13 mouse cellular contexts compared by ENCODE assay signal in genomic region chr4:155344299-155344600, GRCm38 (mm10). TPM values are rescaled to one million over a fixed set of nuclear protein-coding genes. Genes with fewer than 3 reads are reported as not detected.
A peak's percentile ranks its signal among the peaks of the same experiment; 100 is the strongest.
DNase-seq lines count a peak whose midpoint lies in the region; ATAC-seq and TF ChIP-seq lines count a peak whose summit lies in the region.
"Had no signal": no experiment of that assay in that cellular context is flagged by ENCODE, and none has a peak within 500 bp of the region (broad histone marks: within the 10 kb centered on the region; RNA-seq: fewer than 3 reads in every experiment).

No protein-coding gene starts in this region.

- no peak overlapping the region for H3K27ac ChIP-seq in heart, embryonic 13.5 days (replicated peaks)
- no peak overlapping the region for H3K27ac ChIP-seq in stomach, embryonic 15.5 days
- no peak overlapping the region for H3K27ac ChIP-seq in stomach, postnatal 0 days (replicated peaks)
- no peak overlapping the region for H3K27ac ChIP-seq in limb, embryonic 14.5 days (replicated peaks; ENCODE audit: low read depth, low read length)
- no peak overlapping the region for H3K27ac ChIP-seq in liver, postnatal 0 days (ENCODE audit: low read depth)

- no peak for TF ChIP-seq EP300 in stomach, postnatal 0 days (optimal IDR thresholded peaks at IDR 0.05)
- TF ChIP-seq EP300 in liver, postnatal 0 days (IDR thresholded peaks at IDR 0.05; ENCODE audit: low read depth), result no peak

- no peak overlapping the region for H3K4me3 ChIP-seq in heart, embryonic 13.5 days
- no peak overlapping the region for H3K4me3 ChIP-seq in stomach, embryonic 15.5 days (replicated peaks)
- no peak overlapping the region for H3K4me3 ChIP-seq in stomach, postnatal 0 days (ENCODE audit: low read depth, low read length)
- no peak overlapping the region for H3K4me3 ChIP-seq in limb, embryonic 14.5 days (replicated peaks; ENCODE audit: low read length)
- no peak overlapping the region for H3K4me3 ChIP-seq in liver, postnatal 0 days (ENCODE audit: low read depth, low read length)

- peak overlapping the region; percentile 73; the same call in 1 of the 2 replicates for H3K9ac ChIP-seq in heart, embryonic 13.5 days
- no peak overlapping the region for H3K9ac ChIP-seq in stomach, embryonic 15.5 days
- no peak overlapping the region for H3K9ac ChIP-seq in stomach, postnatal 0 days (ENCODE audit: low read length)
- no peak overlapping the region for H3K9ac ChIP-seq in limb, embryonic 14.5 days (ENCODE audit: low read depth, low read length, severe bottlenecking)
- H3K9ac ChIP-seq in liver, postnatal 0 days (replicated peaks), result no peak overlapping the region
- H3K9ac ChIP-seq: lung, embryonic 14.5 days had no signal

- no peaks in the 10 kb centered on the region for H3K36me3 ChIP-seq in heart, embryonic 13.5 days
- H3K36me3 ChIP-seq in stomach, embryonic 15.5 days, result no peaks in the 10 kb centered on the region
- no peaks in the 10 kb centered on the region for H3K36me3 ChIP-seq in stomach, postnatal 0 days (ENCODE audit: control insufficient read depth, insufficient read depth, low read length)
- no peaks in the 10 kb centered on the region for H3K36me3 ChIP-seq in limb, embryonic 14.5 days (ENCODE audit: control insufficient read depth, insufficient read depth, low read length)
- no peaks in the 10 kb centered on the region for H3K36me3 ChIP-seq in liver, postnatal 0 days (replicated peaks; ENCODE audit: insufficient read depth, low read length)

- WGBS in heart, embryonic 13.5 days, result 45% methylated on average over 3 of the region's 3 CpGs
- WGBS in stomach, embryonic 15.5 days, result 53% methylated on average over 3 of the region's 3 CpGs
- 69% methylated on average over 2 of the region's 3 CpGs for WGBS in stomach, postnatal 0 days
- WGBS in limb, embryonic 14.5 days, result 53% methylated on average over 3 of the region's 3 CpGs
- WGBS in liver, postnatal 0 days (ENCODE audit: insufficient replicate concordance), result 48% methylated on average over 3 of the region's 3 CpGs

- ATAC-seq in heart, embryonic 13.5 days (ENCODE audit: extremely low read depth, insufficient number of reproducible peaks, low FRiP score, low TSS enrichment), result no peak
- no peak for ATAC-seq in stomach, embryonic 15.5 days (ENCODE audit: insufficient read depth, low FRiP score, low read depth)
- ATAC-seq in stomach, postnatal 0 days (ENCODE audit: low FRiP score, low TSS enrichment), result no peak
- no peak for ATAC-seq in limb, embryonic 14.5 days (ENCODE audit: low FRiP score, low read depth)
- ATAC-seq in megakaryocyte, adult 5-6 weeks (ENCODE audit: poor library complexity, severe bottlenecking), result no peak
- no peak for ATAC-seq in liver, postnatal 0 days

- no peak for TF ChIP-seq POLR2A in limb, embryonic 14.5 days (IDR thresholded peaks at IDR 0.05; ENCODE audit: borderline replicate concordance, extremely low read depth, insufficient read depth, insufficient read length)

- TF ChIP-seq CTCF in stomach, postnatal 0 days (IDR thresholded peaks at IDR 0.05; ENCODE audit: low read depth), result no peak
- TF ChIP-seq CTCF in liver, postnatal 0 days (IDR thresholded peaks at IDR 0.05; ENCODE audit: low read depth), result no peak

- no peaks in the 10 kb centered on the region for H3K9me3 ChIP-seq in heart, embryonic 13.5 days
- H3K9me3 ChIP-seq in stomach, embryonic 15.5 days, result no peaks in the 10 kb centered on the region
- no peaks in the 10 kb centered on the region for H3K9me3 ChIP-seq in stomach, postnatal 0 days (ENCODE audit: control insufficient read depth, low read length)
- no peaks in the 10 kb centered on the region for H3K9me3 ChIP-seq in limb, embryonic 14.5 days (ENCODE audit: control insufficient read depth, low read length)
- no peaks in the 10 kb centered on the region for H3K9me3 ChIP-seq in liver, postnatal 0 days (ENCODE audit: low read length)

- intact Hi-C loops in heart, postnatal 25 days (cut with DNase I), result no loop called here

- peaks cover 20% of the 10 kb centered on the region for H3K4me1 ChIP-seq in heart, embryonic 13.5 days
- peaks cover 15% of the 10 kb centered on the region for H3K4me1 ChIP-seq in stomach, embryonic 15.5 days
- H3K4me1 ChIP-seq in stomach, postnatal 0 days (replicated peaks; ENCODE audit: control insufficient read depth, insufficient read depth), result no peaks in the 10 kb centered on the region; the same call in 1 of the 2 replicates
- peaks cover 10% of the 10 kb centered on the region; the same call in 1 of the 2 replicates for H3K4me1 ChIP-seq in limb, embryonic 14.5 days (ENCODE audit: control insufficient read depth, insufficient read depth, low read length)
- H3K4me1 ChIP-seq in liver, postnatal 0 days (ENCODE audit: insufficient read depth), result no peaks in the 10 kb centered on the region

- peaks cover 45% of the 10 kb centered on the region for H3K27me3 ChIP-seq in heart, embryonic 13.5 days (replicated peaks)
- peaks cover 20% of the 10 kb centered on the region for H3K27me3 ChIP-seq in stomach, embryonic 15.5 days (replicated peaks)
- no peaks in the 10 kb centered on the region for H3K27me3 ChIP-seq in stomach, postnatal 0 days (ENCODE audit: control insufficient read depth, insufficient read depth, low read length)
- H3K27me3 ChIP-seq in limb, embryonic 14.5 days (ENCODE audit: control insufficient read depth, insufficient read depth, low read length), result peaks cover 13% of the 10 kb centered on the region
- peaks cover 23% of the 10 kb centered on the region for H3K27me3 ChIP-seq in liver, postnatal 0 days (ENCODE audit: insufficient read depth, low read length)

- no peak for DNase-seq in heart, postnatal 25 days (ENCODE audit: low spot score)
- no peak for DNase-seq in stomach, postnatal 0 days (ENCODE audit: low spot score)
- no peak for DNase-seq in limb, embryonic 14.5 days (ENCODE audit: low spot score)
- no peak for DNase-seq in frontal cortex, postnatal 10 days (ENCODE audit: low spot score in 2 of 2)
- no peak for DNase-seq in liver, postnatal 0 days
- DNase-seq: kidney, postnatal 36 days; lung, embryonic 14.5 days had no signal

- peak overlapping the region; percentile 93 for H3K4me2 ChIP-seq in heart, embryonic 13.5 days
- H3K4me2 ChIP-seq in stomach, embryonic 15.5 days, result peak overlapping the region; percentile 75; the same call in 1 of the 2 replicates
- H3K4me2 ChIP-seq in stomach, postnatal 0 days (replicated peaks; ENCODE audit: low read depth), result no peak overlapping the region
- H3K4me2 ChIP-seq in limb, embryonic 14.5 days (replicated peaks; ENCODE audit: low read depth, low read length, severe bottlenecking), result peak overlapping the region; percentile 79
- H3K4me2 ChIP-seq in liver, postnatal 0 days (ENCODE audit: low read depth, low read length), result no peak overlapping the region

RNA-seq across cellular contexts. Expression of gene Prkcz, which starts 16.9 kb away (rescaled TPM):
- 7.2 TPM in 2 replicates for polyA plus RNA-seq in heart, embryonic 13.5 days (2015; fragmentation: Nextera tagmentation; extraction: Ambion mirVana)
- 1 to 10 TPM; 1.7 to 2.3 TPM for total RNA-seq in heart, postnatal 25 days (2021)
- polyA plus RNA-seq in stomach, embryonic 15.5 days (2015; fragmentation: Nextera tagmentation; extraction: Ambion mirVana), result 17.9 and 18.3 TPM in 2 replicates
- polyA plus RNA-seq in stomach, postnatal 0 days (2015; fragmentation: Nextera tagmentation; extraction: Ambion mirVana), result 11.3 and 13.3 TPM in 2 replicates
- polyA plus RNA-seq in limb, embryonic 14.5 days (2012; rRNA removed), result 7.1 and 7.5 TPM in 2 replicates
- polyA plus RNA-seq in limb, embryonic 14.5 days (2014; fragmentation: Nextera tagmentation; extraction: Ambion mirVana), result 7.4 and 9.3 TPM in 2 replicates
- 0.07 TPM in 1 of 2 replicates, not detected in the other for total RNA-seq in megakaryocyte, adult 5-6 weeks (2015)
- total RNA-seq in megakaryocyte, adult 5-6 weeks (2017), result 0.12 and 0.18 TPM in 2 replicates
- 3.0 TPM in 2 replicates for polyA plus RNA-seq in liver, postnatal 0 days (2015; fragmentation: Nextera tagmentation; extraction: Ambion mirVana)
- total RNA-seq: hematopoietic stem cell, adult 5-6 weeks had no signal

RNA-seq across cellular contexts. Expression of gene Gabrd, which starts 53.7 kb away (rescaled TPM):
- 0.17 TPM in 1 of 2 replicates, not detected in the other for polyA plus RNA-seq in heart, embryonic 13.5 days (2015; fragmentation: Nextera tagmentation; extraction: Ambion mirVana)
- total RNA-seq in heart, postnatal 25 days (2021), result not detected
- 0.06 TPM in 1 of 2 replicates, not detected in the other for polyA plus RNA-seq in stomach, embryonic 15.5 days (2015; fragmentation: Nextera tagmentation; extraction: Ambion mirVana)
- 0.05 TPM in 1 of 2 replicates, not detected in the other for polyA plus RNA-seq in stomach, postnatal 0 days (2015; fragmentation: Nextera tagmentation; extraction: Ambion mirVana)
- polyA plus RNA-seq in limb, embryonic 14.5 days (2012; rRNA removed), result 0.34 and 0.45 TPM in 2 replicates
- polyA plus RNA-seq in limb, embryonic 14.5 days (2014; fragmentation: Nextera tagmentation; extraction: Ambion mirVana), result 0.21 and 0.41 TPM in 2 replicates
- 0.25 TPM in 1 of 2 replicates, not detected in the other for total RNA-seq in megakaryocyte, adult 5-6 weeks (2015)
- 0.11 TPM in 1 of 2 replicates, not detected in the other for total RNA-seq in megakaryocyte, adult 5-6 weeks (2017)
- 0.07 TPM in 1 of 2 replicates, not detected in the other for polyA plus RNA-seq in liver, postnatal 0 days (2015; fragmentation: Nextera tagmentation; extraction: Ambion mirVana)
- polyA plus RNA-seq: C2C12; lung, embryonic 14.5 days; stomach, embryonic 14.5 days had no signal

Comparison
In these comparisons a context has a peak if more than half of its experiments do, and no peak if none do; other contexts are left out.
1. H3K4me2 ChIP-seq: peak in heart, embryonic 13.5 days (single experiment), stomach, embryonic 15.5 days (single experiment) and limb, embryonic 14.5 days (single experiment); none in stomach, postnatal 0 days (single experiment) and liver, postnatal 0 days (single experiment).